Mouse (Mus musculus) thymus, adult 2 months (tissue): ENCODE data around the gene Adgrl3. TPM values are rescaled to one million over a fixed set of nuclear protein-coding genes. Genes with fewer than 3 reads are reported as not detected.

Experiments
- DNase-seq: peaks from one replicate; pipeline ENCODE4 v3.0.0; 2021
- H3K27ac ChIP-seq: fragments of 200-500 bp; 2 replicates; pipeline ENCODE4 v1.5.1; 2012; ENCODE audit warnings: low read length, control low read depth; ENCODE audit not compliant: control insufficient read depth, insufficient read depth
- H3K27me3 ChIP-seq: fragments of 200-500 bp; 2 replicates; pipeline ENCODE4 v1.6.1; 2012; ENCODE audit warnings: mild to moderate bottlenecking, low read length, moderate library complexity, mixed read lengths; ENCODE audit not compliant: control insufficient read depth, insufficient read depth
- H3K36me3 ChIP-seq: fragments of 200-500 bp; 2 replicates; pipeline ENCODE4 v1.6.1; 2012; ENCODE audit warnings: mild to moderate bottlenecking, low read length, moderate library complexity; ENCODE audit not compliant: control insufficient read depth, insufficient read depth
- H3K4me1 ChIP-seq: fragments of 200-500 bp; replicated peaks from 2 replicates; pipeline ENCODE4 v1.6.1; 2012; ENCODE audit warnings: low read length; ENCODE audit not compliant: control insufficient read depth, insufficient read depth
- H3K4me3 ChIP-seq: fragments of 200-500 bp; 2 replicates; pipeline ENCODE4 v1.5.1; 2012; ENCODE audit warnings: mild to moderate bottlenecking, low read length, control low read depth, moderate library complexity; ENCODE audit not compliant: control insufficient read depth, insufficient read depth
- CTCF ChIP-seq: fragments of 200-500 bp; IDR thresholded peaks from 2 replicates; pipeline ENCODE4 v1.5.1; 2012; ENCODE audit warnings: mild to moderate bottlenecking, control low read depth, low read length, moderate library complexity, borderline replicate concordance; ENCODE audit not compliant: control insufficient read depth, poor library complexity, insufficient read depth; ENCODE audit errors: extremely low read depth
- POLR2A ChIP-seq: fragments of 200-500 bp; IDR thresholded peaks from 2 replicates; pipeline ENCODE4 v1.6.1; 2012; ENCODE audit warnings: mild to moderate bottlenecking, low read length, control low read depth, moderate library complexity; ENCODE audit not compliant: control insufficient read depth, poor library complexity, insufficient read depth; ENCODE audit errors: extremely low read depth
- WGBS: fragments of 180-500 bp; shearing (Covaris S2); methylation state at CpG from one replicate; pipeline ENCODE4 v1.1.7; 2018; 5-methylcytosine and 5-hydroxymethylcytosine counted together
- polyA plus RNA-seq: library from polyadenylated mRNA; depleted of rRNA; stranded (reverse); fragments of >200 nt; gene quantifications from 2 replicates; pipeline ENCODE4 v1.2.3, GENCODE M21; 2012

Gene Adgrl3
- polyA plus RNA-seq, 1 experiment: 0.62 TPM

GRCm38 (mm10) chr5:81085152-81085551 is 65.2 kb downstream of the Adgrl3 start:
- DNase-seq: no peak
- WGBS: 87% methylated on average over 4 of the region's 4 CpGs
- H3K27me3 ChIP-seq: no peaks in the 10 kb centered on the region
- no peaks in the 10 kb centered on the region for H3K36me3 ChIP-seq
- no peak overlapping the region for H3K27ac ChIP-seq
- H3K4me3 ChIP-seq: no peak overlapping the region
- no peaks in the 10 kb centered on the region for H3K4me1 ChIP-seq
- TF ChIP-seq POLR2A (no peak), CTCF (no peak)

GRCm38 (mm10) chr5:81088667-81089066 is 68.7 kb downstream of the Adgrl3 start:
- 94% methylated on average over 2 of the region's 2 CpGs for WGBS
- Histone ChIP-seq H3K4me3 (no peak overlapping the region), H3K27ac (no peak overlapping the region), H3K36me3 (no peaks in the 10 kb centered on the region), H3K4me1 (no peaks in the 10 kb centered on the region), H3K27me3 (no peaks in the 10 kb centered on the region)
- DNase-seq: no peak
- TF ChIP-seq CTCF: no peak
- no peak for TF ChIP-seq POLR2A

- Histone ChIP-seq H3K27me3 (no peaks in the 10 kb centered on the region), H3K27ac (no peak overlapping the region), H3K36me3 (no peaks in the 10 kb centered on the region), H3K4me3 (no peak overlapping the region), H3K4me1 (no peaks in the 10 kb centered on the region)
- DNase-seq: no peak
- WGBS: 86% methylated on average over 3 of the region's 3 CpGs
- TF ChIP-seq CTCF (no peak), POLR2A (no peak)
These were observed 74.7 kb downstream of the Adgrl3 start for GRCm38 (mm10) chr5:81094618-81095017.

GRCm38 (mm10) chr5:81097131-81097530 is 77.2 kb downstream of the Adgrl3 start:
- TF ChIP-seq POLR2A (no peak), CTCF (no peak)
- H3K4me3 ChIP-seq: no peak overlapping the region
- no peaks in the 10 kb centered on the region for H3K27me3 ChIP-seq
- no peak for DNase-seq
- no peaks in the 10 kb centered on the region for H3K4me1 ChIP-seq
- no peak overlapping the region for H3K27ac ChIP-seq
- H3K36me3 ChIP-seq: no peaks in the 10 kb centered on the region
- 95% methylated on average over 4 of the region's 4 CpGs for WGBS

- 13% methylated on average over 1 of the region's 1 CpGs for WGBS
- H3K36me3 ChIP-seq: no peaks in the 10 kb centered on the region
- no peak for DNase-seq
- H3K27me3 ChIP-seq: no peaks in the 10 kb centered on the region
- no peak overlapping the region for H3K27ac ChIP-seq
- H3K4me3 ChIP-seq: no peak overlapping the region
- H3K4me1 ChIP-seq: no peaks in the 10 kb centered on the region
- no peak for TF ChIP-seq POLR2A
- no peak for TF ChIP-seq CTCF
These were observed 87.5 kb downstream of the Adgrl3 start for GRCm38 (mm10) chr5:81107431-81107830.

GRCm38 (mm10) chr5:81124483-81124882 is 104.5 kb downstream of the Adgrl3 start:
- Histone ChIP-seq H3K4me3 (no peak overlapping the region), H3K27me3 (no peaks in the 10 kb centered on the region), H3K27ac (no peak overlapping the region), H3K36me3 (no peaks in the 10 kb centered on the region), H3K4me1 (no peaks in the 10 kb centered on the region)
- no peak for TF ChIP-seq CTCF
- WGBS: 97% methylated on average over 4 of the region's 4 CpGs
- no peak for DNase-seq

- H3K4me1 ChIP-seq: no peaks in the 10 kb centered on the region
- DNase-seq: no peak
- no peak overlapping the region for H3K4me3 ChIP-seq
- H3K27ac ChIP-seq: no peak overlapping the region
- WGBS: 74% methylated on average over 3 of the region's 3 CpGs
- TF ChIP-seq POLR2A: no peak
- no peak for TF ChIP-seq CTCF
- H3K27me3 ChIP-seq: no peaks in the 10 kb centered on the region
- H3K36me3 ChIP-seq: no peaks in the 10 kb centered on the region
These were observed 107.7 kb downstream of the Adgrl3 start for GRCm38 (mm10) chr5:81127639-81128038.

GRCm38 (mm10) chr5:81136394-81136793 is 116.5 kb downstream of the Adgrl3 start:
- H3K36me3 ChIP-seq: no peaks in the 10 kb centered on the region
- DNase-seq: no peak
- H3K4me1 ChIP-seq: no peaks in the 10 kb centered on the region
- 85% methylated on average over 1 of the region's 1 CpGs for WGBS
- H3K4me3 ChIP-seq: no peak overlapping the region
- H3K27me3 ChIP-seq: no peaks in the 10 kb centered on the region
- H3K27ac ChIP-seq: no peak overlapping the region
- TF ChIP-seq POLR2A: no peak
- no peak for TF ChIP-seq CTCF
